Mouse (Mus musculus): ENCODE measurements at regions not wholly inside any gene's neighbourhood (a gene's known extent, or its start where the extent isn't known, plus 50 kb on each side); places are given as distances from the start of the nearest gene placed in this dataset.

DNA sequence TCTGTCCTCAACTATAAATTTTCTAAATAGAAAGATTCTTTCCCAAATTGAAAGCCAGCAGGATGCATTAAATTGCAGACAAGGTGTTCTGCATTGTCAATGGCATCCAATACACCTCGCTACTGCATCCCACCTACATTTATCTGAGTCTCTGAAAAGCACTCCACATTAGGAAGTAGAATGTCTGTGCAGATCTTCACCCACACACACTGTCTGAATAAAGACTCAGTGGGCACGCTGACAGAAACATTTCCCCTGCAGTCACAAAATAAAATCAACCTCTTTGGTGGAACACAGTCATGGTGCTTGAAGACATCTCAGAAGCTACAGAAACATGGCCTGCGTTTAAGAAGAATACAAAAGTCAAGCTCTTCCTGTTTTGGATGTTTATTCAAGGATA is 449.0 kb downstream of the Tmem135 start:
- WGBS (ENCODE audit: insufficient replicate concordance) = 48% methylated on average over 3 of the region's 3 CpGs
- no peak overlapping the region for H3K4me3 ChIP-seq (ENCODE audit: insufficient read depth in 1 of 2, low read depth in 2 of 2, low read length in 2 of 2)
- no peak overlapping the region for H3K4me2 ChIP-seq (ENCODE audit: low read depth)
- ATAC-seq (ENCODE audit: insufficient read depth) = no peak
- DNase-seq (ENCODE audit: low read depth in 3 of 3, low spot score in 3 of 3) = no peak
- H3K4me1 ChIP-seq (replicated peaks; ENCODE audit: control insufficient read depth in 2 of 2, insufficient read depth in 2 of 2, low read length in 1 of 2) = no peaks in the 10 kb centered on the region
- no peak overlapping the region for H3K9ac ChIP-seq (replicated peaks)
- no peaks in the 10 kb centered on the region for H3K36me3 ChIP-seq (replicated peaks; ENCODE audit: control insufficient read depth, insufficient read depth, low read depth)
- no peak for TF ChIP-seq CTCF (IDR thresholded peaks at IDR 0.05; ENCODE audit: low read depth)
- TF ChIP-seq EP300 (IDR thresholded peaks at IDR 0.05; ENCODE audit: low read depth) = no peak
- H3K27ac ChIP-seq = no peak overlapping the region
- H3K9me3 ChIP-seq (ENCODE audit: control insufficient read depth, low read length) = no peaks in the 10 kb centered on the region
- H3K27me3 ChIP-seq (ENCODE audit: control insufficient read depth, insufficient read depth, low read length) = no peaks in the 10 kb centered on the region

DNA sequence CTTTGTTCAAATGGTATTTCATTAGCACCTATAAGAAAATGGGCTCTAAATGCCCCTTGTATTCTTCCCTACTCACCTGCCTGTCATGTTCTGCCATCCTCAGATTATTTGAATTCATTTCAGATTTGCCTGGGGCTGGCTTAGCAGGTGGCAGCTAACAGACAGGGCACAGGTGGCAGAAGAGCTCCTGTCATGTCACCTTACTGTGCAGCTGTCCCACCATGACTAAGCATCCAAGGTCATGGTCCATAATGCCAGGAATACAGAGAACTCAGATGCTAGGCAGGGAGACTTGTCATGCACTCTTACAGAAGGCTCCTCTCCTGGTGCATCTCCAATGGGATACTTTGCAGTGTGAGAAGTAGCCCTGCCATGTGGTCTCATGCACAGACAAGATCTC is 458.7 kb downstream of the Tmem135 start:
- Histone ChIP-seq H3K4me3 (ENCODE audit: insufficient read depth in 1 of 2, low read depth in 2 of 2, low read length in 2 of 2) (no peak overlapping the region), H3K27ac (no peak overlapping the region), H3K36me3 (replicated peaks; ENCODE audit: control insufficient read depth, insufficient read depth, low read depth) (no peaks in the 10 kb centered on the region), H3K4me2 (ENCODE audit: low read depth) (no peak overlapping the region), H3K9ac (replicated peaks) (no peak overlapping the region), H3K9me3 (ENCODE audit: control insufficient read depth, low read length) (no peaks in the 10 kb centered on the region), H3K27me3 (ENCODE audit: control insufficient read depth, insufficient read depth, low read length) (no peaks in the 10 kb centered on the region), H3K4me1 (replicated peaks; ENCODE audit: control insufficient read depth in 2 of 2, insufficient read depth in 2 of 2, low read length in 1 of 2) (no peaks in the 10 kb centered on the region)
- no peak for TF ChIP-seq EP300 (IDR thresholded peaks at IDR 0.05; ENCODE audit: low read depth)
- no peak for TF ChIP-seq CTCF (IDR thresholded peaks at IDR 0.05; ENCODE audit: low read depth)
- ATAC-seq (ENCODE audit: insufficient read depth) (no peak), DNase-seq (ENCODE audit: low read depth in 3 of 3, low spot score in 3 of 3) (no peak)

DNA sequence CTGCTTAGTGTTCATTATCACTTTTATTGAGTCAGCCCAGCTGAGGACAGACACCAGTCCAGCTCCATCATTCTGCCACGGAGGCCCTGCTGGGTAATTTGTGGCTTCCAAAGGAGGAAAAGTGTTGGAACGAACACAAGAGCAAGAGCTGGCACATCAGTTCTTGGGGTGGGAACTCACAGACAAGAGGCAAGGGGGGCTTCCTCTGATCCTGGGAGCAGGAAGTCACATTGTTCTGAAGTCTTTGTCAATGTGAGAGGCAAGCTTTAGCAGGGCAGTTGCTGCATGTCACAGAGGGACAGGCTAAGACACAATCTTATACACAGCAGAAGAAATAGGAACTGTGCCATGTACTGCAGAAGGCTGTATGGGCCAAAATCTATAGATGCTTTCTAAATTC is 459.1 kb downstream of the Tmem135 start:
- 27% methylated on average over 2 of the region's 2 CpGs for WGBS (ENCODE audit: insufficient replicate concordance)

DNA sequence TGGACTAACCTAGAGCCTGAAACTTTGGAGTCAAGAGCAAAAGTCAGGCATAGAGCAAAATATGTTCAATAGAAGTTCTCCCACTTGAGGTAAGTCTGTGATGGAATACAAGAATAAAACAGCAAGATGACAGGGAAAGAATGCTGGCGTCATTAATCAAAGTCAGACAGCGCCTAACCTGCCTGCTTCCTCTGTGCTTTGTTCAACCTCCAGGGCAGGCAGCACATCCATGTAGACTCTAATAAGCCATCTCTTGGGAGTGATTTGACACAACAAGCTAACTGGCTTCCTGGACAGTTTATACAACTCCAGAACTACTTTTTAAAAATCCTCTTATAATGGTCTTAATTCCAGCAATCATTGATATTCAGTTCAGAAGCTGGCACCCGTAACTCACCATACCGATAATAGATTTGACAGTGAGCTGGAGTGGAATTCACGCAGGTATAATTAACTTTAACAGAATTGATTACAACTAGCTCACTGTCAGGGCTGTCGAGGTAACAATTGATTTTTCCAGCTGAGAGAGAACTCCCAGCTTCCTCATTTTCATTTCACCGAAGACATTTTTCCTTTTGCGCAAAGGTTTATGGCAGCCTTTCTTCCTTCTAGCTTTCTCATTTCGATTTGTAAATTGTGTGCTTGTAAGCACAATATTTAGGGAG is 462.6 kb downstream of the Tmem135 start:
- 62% methylated on average over 9 of the region's 9 CpGs for WGBS (ENCODE audit: insufficient replicate concordance)
- no peaks in the 10 kb centered on the region for H3K4me1 ChIP-seq (replicated peaks; ENCODE audit: control insufficient read depth in 2 of 2, insufficient read depth in 2 of 2, low read length in 1 of 2)
- no peaks in the 10 kb centered on the region for H3K9me3 ChIP-seq (ENCODE audit: control insufficient read depth, low read length)
- no peaks in the 10 kb centered on the region for H3K27me3 ChIP-seq (ENCODE audit: control insufficient read depth, insufficient read depth, low read length)
- H3K9ac ChIP-seq (replicated peaks) = no peak overlapping the region
- no peak for TF ChIP-seq EP300 (IDR thresholded peaks at IDR 0.05; ENCODE audit: low read depth)
- TF ChIP-seq CTCF (IDR thresholded peaks at IDR 0.05; ENCODE audit: low read depth) = no peak
- no peak overlapping the region for H3K4me2 ChIP-seq (ENCODE audit: low read depth)
- no peak overlapping the region for H3K4me3 ChIP-seq (ENCODE audit: insufficient read depth in 1 of 2, low read depth in 2 of 2, low read length in 2 of 2)
- no peak overlapping the region for H3K27ac ChIP-seq
- DNase-seq (ENCODE audit: low read depth in 3 of 3, low spot score in 3 of 3) (no peak), ATAC-seq (ENCODE audit: insufficient read depth) (no peak)
- no peaks in the 10 kb centered on the region for H3K36me3 ChIP-seq (replicated peaks; ENCODE audit: control insufficient read depth, insufficient read depth, low read depth)

More for the DNA sequence above, 459.1 kb downstream of the Tmem135 start:
- no peak for ATAC-seq (ENCODE audit: insufficient read depth)
- Histone ChIP-seq H3K4me3 (ENCODE audit: insufficient read depth in 1 of 2, low read depth in 2 of 2, low read length in 2 of 2) (no peak overlapping the region), H3K36me3 (replicated peaks; ENCODE audit: control insufficient read depth, insufficient read depth, low read depth) (no peaks in the 10 kb centered on the region), H3K27me3 (ENCODE audit: control insufficient read depth, insufficient read depth, low read length) (no peaks in the 10 kb centered on the region), H3K27ac (no peak overlapping the region), H3K9ac (replicated peaks) (no peak overlapping the region), H3K4me2 (ENCODE audit: low read depth) (no peak overlapping the region), H3K4me1 (replicated peaks; ENCODE audit: control insufficient read depth in 2 of 2, insufficient read depth in 2 of 2, low read length in 1 of 2) (no peaks in the 10 kb centered on the region), H3K9me3 (ENCODE audit: control insufficient read depth, low read length) (no peaks in the 10 kb centered on the region)
- no peak for DNase-seq (ENCODE audit: low read depth in 3 of 3, low spot score in 3 of 3)
- TF ChIP-seq EP300 (IDR thresholded peaks at IDR 0.05; ENCODE audit: low read depth) (no peak), CTCF (IDR thresholded peaks at IDR 0.05; ENCODE audit: low read depth) (no peak)

DNA sequence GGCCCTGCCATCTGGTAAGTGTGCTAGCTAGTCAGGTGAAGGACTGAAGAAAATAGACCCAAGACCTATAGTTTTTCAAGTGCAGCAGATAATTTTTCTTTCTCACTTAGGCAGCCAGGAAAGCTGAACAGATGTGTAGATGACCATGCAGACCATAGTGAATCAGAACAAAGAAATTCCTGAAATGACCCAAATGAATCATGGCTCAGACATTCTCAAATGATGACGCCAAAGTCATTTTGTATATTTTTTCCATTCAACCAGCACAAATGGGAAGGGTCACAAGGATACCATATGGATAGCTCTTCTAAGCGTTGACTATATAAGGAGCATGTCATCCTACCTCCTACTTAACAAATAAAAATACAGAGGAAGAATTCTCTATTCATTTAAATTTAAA is 463.8 kb downstream of the Tmem135 start:
- Histone ChIP-seq H3K27me3 (ENCODE audit: control insufficient read depth, insufficient read depth, low read length) (no peaks in the 10 kb centered on the region), H3K4me2 (ENCODE audit: low read depth) (no peak overlapping the region), H3K9ac (replicated peaks) (no peak overlapping the region), H3K4me1 (replicated peaks; ENCODE audit: control insufficient read depth in 2 of 2, insufficient read depth in 2 of 2, low read length in 1 of 2) (no peaks in the 10 kb centered on the region), H3K36me3 (replicated peaks; ENCODE audit: control insufficient read depth, insufficient read depth, low read depth) (no peaks in the 10 kb centered on the region), H3K27ac (no peak overlapping the region), H3K9me3 (ENCODE audit: control insufficient read depth, low read length) (no peaks in the 10 kb centered on the region), H3K4me3 (ENCODE audit: insufficient read depth in 1 of 2, low read depth in 2 of 2, low read length in 2 of 2) (no peak overlapping the region)
- DNase-seq (ENCODE audit: low read depth in 3 of 3, low spot score in 3 of 3) = no peak
- WGBS (ENCODE audit: insufficient replicate concordance) = 56% methylated on average over 2 of the region's 2 CpGs
- no peak for ATAC-seq (ENCODE audit: insufficient read depth)
- TF ChIP-seq EP300 (IDR thresholded peaks at IDR 0.05; ENCODE audit: low read depth) (no peak), CTCF (IDR thresholded peaks at IDR 0.05; ENCODE audit: low read depth) (no peak)
